Mouse (Mus musculus) testis, adult 2 months (tissue): ENCODE measurements around the gene Olfr1371.
"Not testable (repeated sequence)": the region's sequence is repeated elsewhere in the genome, so short reads cannot be mapped to it uniquely, and the experiment has no call there.

Source experiments
- CTCF ChIP-seq: fragments of 200-500 bp; IDR thresholded peaks from 2 replicates; pipeline ENCODE4 v1.5.1; 2012; ENCODE audit warnings: low read depth, mild to moderate bottlenecking, inconsistent platforms, low read length, moderate library complexity; ENCODE audit not compliant: control insufficient read depth, insufficient read depth, insufficient replicate concordance
- POLR2A ChIP-seq: fragments of 200-500 bp; IDR thresholded peaks from 2 replicates; pipeline ENCODE4 v1.6.1; 2012; ENCODE audit warnings: low read depth, mild to moderate bottlenecking, inconsistent platforms, low read length, moderate library complexity; ENCODE audit not compliant: control insufficient read depth

DNA sequence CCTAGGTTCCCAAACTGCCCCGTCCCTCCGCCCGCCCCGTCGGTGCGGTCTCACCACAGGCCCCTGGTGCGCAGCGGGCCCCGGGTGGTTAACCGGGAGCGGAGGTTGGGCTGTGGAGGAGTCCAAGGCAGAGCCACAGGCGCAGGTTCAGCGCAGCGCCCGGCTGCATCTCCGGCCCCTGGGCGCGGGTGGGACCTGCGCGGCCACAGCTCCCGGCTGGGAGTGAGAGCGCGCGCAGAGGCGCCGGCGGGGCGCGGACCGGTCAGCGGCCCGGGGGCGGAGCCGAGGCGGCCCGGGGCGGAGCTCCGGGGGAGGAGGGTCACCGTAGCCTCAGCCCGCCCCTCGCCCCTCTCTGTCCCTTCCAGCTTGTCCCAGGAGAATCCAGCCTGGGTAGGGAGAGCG, 45.9 kb downstream of the Olfr1371 start:
- not testable (repeated sequence) for TF ChIP-seq POLR2A, CTCF
